Mouse (Mus musculus) lung, embryonic 15.5 days (tissue): ENCODE measurements around the gene Rsg1. TPM values are rescaled to one million over a fixed set of nuclear protein-coding genes. Genes with fewer than 3 reads are reported as not detected.

Source experiments
- ATAC-seq: fragments of 200-750 bp; cut with Nextera tagmentation; 2 replicates; pipeline ENCODE4 v1.8.0; 2017; ENCODE audit warnings: moderate number of reproducible peaks, borderline replicate concordance; ENCODE audit not compliant: low FRiP score, low TSS enrichment; ENCODE audit errors: extremely low read depth
- H3K27ac ChIP-seq: fragments of 300-500 bp; sonication (generic); 2 replicates; pipeline ENCODE4 v1.5.1; 2015; ENCODE audit warnings: moderate library complexity, mild to moderate bottlenecking, inconsistent platforms
- H3K27me3 ChIP-seq: fragments of 300-500 bp; sonication (generic); 2 replicates; pipeline ENCODE4 v1.6.1; 2015; ENCODE audit warnings: inconsistent platforms
- H3K36me3 ChIP-seq: fragments of 300-500 bp; sonication (generic); 2 replicates; pipeline ENCODE4 v1.6.1; 2015; ENCODE audit warnings: inconsistent platforms
- H3K4me1 ChIP-seq: fragments of 300-500 bp; sonication (generic); 2 replicates; pipeline ENCODE4 v1.6.1; 2015; ENCODE audit warnings: inconsistent platforms
- H3K4me2 ChIP-seq: fragments of 300-500 bp; sonication (generic); 2 replicates; pipeline ENCODE4 v1.6.1; 2015; ENCODE audit warnings: inconsistent platforms, mild to moderate bottlenecking, moderate library complexity
- H3K4me3 ChIP-seq: fragments of 300-500 bp; sonication (generic); 2 replicates; pipeline ENCODE4 v1.5.1; 2015; ENCODE audit warnings: mild to moderate bottlenecking, inconsistent platforms
- H3K9ac ChIP-seq: fragments of 300-500 bp; sonication (generic); 2 replicates; pipeline ENCODE4 v1.6.1; 2015; ENCODE audit warnings: inconsistent platforms
- H3K9me3 ChIP-seq: fragments of 300-500 bp; sonication (generic); 2 replicates; pipeline ENCODE4 v1.6.1; 2016; ENCODE audit warnings: inconsistent platforms
- WGBS: fragments of 180-500 bp; shearing (Covaris S2); methylation state at CpG from one replicate; pipeline ENCODE4 v1.1.7; 2015; 5-methylcytosine and 5-hydroxymethylcytosine counted together
- polyA plus RNA-seq: library from polyadenylated mRNA; unstranded; fragments of >200 nt; fragmentation: Nextera tagmentation; extraction: Ambion mirVana; gene quantifications from 2 replicates; pipeline ENCODE4 v1.2.1, GENCODE M21; 2015

The Rsg1 gene
- polyA plus RNA-seq, 1 experiment from 2014 or later, result 6.0 TPM

- Histone ChIP-seq H3K36me3 (no peaks in the 10 kb centered on the region), H3K4me2 (no peak overlapping the region), H3K4me1 (peaks cover 39% of the 10 kb centered on the region), H3K9me3 (no peaks in the 10 kb centered on the region), H3K9ac (no peak overlapping the region), H3K27me3 (no peaks in the 10 kb centered on the region), H3K27ac (no peak overlapping the region), H3K4me3 (no peak overlapping the region)
- WGBS, result 60% methylated on average over 15 of the region's 15 CpGs
- ATAC-seq, result no peak
These were observed 56.6 kb downstream of the Rsg1 start for GRCm38 (mm10) chr4:141270201-141270940.

- H3K9ac ChIP-seq, result no peak overlapping the region
- H3K27me3 ChIP-seq, result no peaks in the 10 kb centered on the region
- peak overlapping the region; percentile 16; the same call in 1 of the 2 replicates for H3K27ac ChIP-seq
- H3K9me3 ChIP-seq, result no peaks in the 10 kb centered on the region
- H3K4me1 ChIP-seq, result peaks cover 39% of the 10 kb centered on the region
- H3K36me3 ChIP-seq, result no peaks in the 10 kb centered on the region
- H3K4me2 ChIP-seq, result no peak overlapping the region
- ATAC-seq, result no peak
- H3K4me3 ChIP-seq, result no peak overlapping the region
- 75% methylated on average over 6 of the region's 7 CpGs for WGBS
These were observed 57.5 kb downstream of the Rsg1 start for GRCm38 (mm10) chr4:141271228-141271627.

GRCm38 (mm10) chr4:141271721-141272120 lies 58.0 kb downstream of the Rsg1 start:
- Histone ChIP-seq H3K27me3 (no peaks in the 10 kb centered on the region), H3K9ac (no peak overlapping the region), H3K4me3 (no peak overlapping the region), H3K4me1 (peaks cover 39% of the 10 kb centered on the region), H3K4me2 (no peak overlapping the region), H3K9me3 (no peaks in the 10 kb centered on the region), H3K36me3 (no peaks in the 10 kb centered on the region), H3K27ac (peak overlapping the region; percentile 35)
- no peak for ATAC-seq
- 53% methylated on average over 6 of the region's 6 CpGs for WGBS

GRCm38 (mm10) chr4:141272878-141273277 lies 59.1 kb downstream of the Rsg1 start:
- WGBS, result 9% methylated on average over 14 of the region's 14 CpGs
- peaks cover 45% of the 10 kb centered on the region for H3K4me1 ChIP-seq
- H3K27me3 ChIP-seq, result no peaks in the 10 kb centered on the region
- H3K4me2 ChIP-seq, result peak overlapping the region; percentile 47
- H3K27ac ChIP-seq, result peak overlapping the region; percentile 35; the same call in 1 of the 2 replicates
- no peak overlapping the region for H3K9ac ChIP-seq
- no peak for ATAC-seq
- no peaks in the 10 kb centered on the region for H3K36me3 ChIP-seq
- H3K4me3 ChIP-seq, result peak overlapping the region; percentile 4; the same call in 1 of the 2 replicates
- no peaks in the 10 kb centered on the region for H3K9me3 ChIP-seq

- Histone ChIP-seq H3K27ac (peak overlapping the region; percentile 35; the same call in 1 of the 2 replicates), H3K4me2 (peak overlapping the region; percentile 47), H3K9ac (no peak overlapping the region), H3K27me3 (no peaks in the 10 kb centered on the region), H3K4me3 (peak overlapping the region; percentile 4; the same call in 1 of the 2 replicates), H3K9me3 (no peaks in the 10 kb centered on the region), H3K4me1 (peaks cover 48% of the 10 kb centered on the region), H3K36me3 (no peaks in the 10 kb centered on the region)
- peak; percentile 69; the same call in 1 of the 2 replicates for ATAC-seq
- 14% methylated on average over 12 of the region's 12 CpGs for WGBS
These were observed 59.5 kb downstream of the Rsg1 start for GRCm38 (mm10) chr4:141273296-141273695.

- H3K4me2 ChIP-seq, result no peak overlapping the region
These were observed 61.0 kb downstream of the Rsg1 start for GRCm38 (mm10) chr4:141274485-141275341.

More at GRCm38 (mm10) chr4:141274485-141275341, 61.0 kb downstream of the Rsg1 start:
- Histone ChIP-seq H3K27ac (peak overlapping the region; percentile 30; the same call in 1 of the 2 replicates), H3K4me3 (no peak overlapping the region), H3K4me1 (peaks cover 60% of the 10 kb centered on the region), H3K9me3 (no peaks in the 10 kb centered on the region), H3K27me3 (no peaks in the 10 kb centered on the region), H3K9ac (no peak overlapping the region), H3K36me3 (no peaks in the 10 kb centered on the region)
- no peak for ATAC-seq
- WGBS, result 37% methylated on average over 23 of the region's 23 CpGs

Other genes starting within 250 kb of the Rsg1 start
- gene Atp13a2, start 227.1 kb upstream of the Rsg1 start, polyA plus RNA-seq, result 35.0 and 36.0 TPM in 2 replicates
- gene Mfap2, start 203.5 kb upstream of the Rsg1 start, polyA plus RNA-seq, result 496 and 501 TPM in 2 replicates
- gene Crocc, start 153.4 kb upstream of the Rsg1 start, polyA plus RNA-seq, result 6.7 and 7.6 TPM in 2 replicates
- gene Necap2, start 135.6 kb upstream of the Rsg1 start, polyA plus RNA-seq, result 102 and 110 TPM in 2 replicates
- gene Spata21, start 125.6 kb upstream of the Rsg1 start, polyA plus RNA-seq, result 0.16 and 0.62 TPM in 2 replicates
- gene Szrd1, start 74.2 kb upstream of the Rsg1 start, polyA plus RNA-seq, result 43.2 and 48.7 TPM in 2 replicates
- 19.1 and 22.5 TPM in 2 replicates for gene Fbxo42, start 66.0 kb upstream of the Rsg1 start, polyA plus RNA-seq
- 19.2 and 20.5 TPM in 2 replicates for gene Arhgef19, start 25.5 kb downstream of the Rsg1 start, polyA plus RNA-seq
- gene Epha2, start 87.3 kb downstream of the Rsg1 start, polyA plus RNA-seq, result 10.8 and 11.0 TPM in 2 replicates
- gene Fam131c, start 154.3 kb downstream of the Rsg1 start, polyA plus RNA-seq, result 3.1 and 3.6 TPM in 2 replicates
- gene Clcnka, start 184.8 kb downstream of the Rsg1 start, polyA plus RNA-seq, result 0.19 and 0.54 TPM in 2 replicates
- gene Clcnkb, start 202.1 kb downstream of the Rsg1 start, polyA plus RNA-seq, result 0.16 TPM in 1 of 2 replicates, not detected in the other
- gene Hspb7, start 206.8 kb downstream of the Rsg1 start, polyA plus RNA-seq, result 3.2 and 4.8 TPM in 2 replicates
- gene Srarp, start 222.1 kb downstream of the Rsg1 start, polyA plus RNA-seq, result not detected in 2 replicates
- gene Zbtb17, start 230.7 kb downstream of the Rsg1 start, polyA plus RNA-seq, result 33.1 and 36.4 TPM in 2 replicates